Mouse (Mus musculus) liver, adult 2 months (tissue): Measurements from ENCODE around the gene Gm10198. TPM values are rescaled to one million over a fixed set of nuclear protein-coding genes. Genes with fewer than 3 reads are reported as not detected.

Source experiments
- DNase-seq: peaks from one replicate; pipeline ENCODE4 v3.0.0-alpha.2; 2011; ENCODE audit warnings: low read depth, low spot score; ENCODE audit errors: extremely low read depth
- H3K27ac ChIP-seq: fragments of 200-500 bp; replicated peaks from 2 replicates; pipeline ENCODE4 v1.5.1; 2012; ENCODE audit warnings: low read depth, mild to moderate bottlenecking, control low read depth, inconsistent platforms, low read length; ENCODE audit not compliant: insufficient read depth
- H3K27me3 ChIP-seq: fragments of 200-500 bp; 2 replicates; pipeline ENCODE4 v1.6.1; 2012; ENCODE audit warnings: mild to moderate bottlenecking, moderate library complexity, low read length, inconsistent platforms; ENCODE audit not compliant: control insufficient read depth, insufficient read depth
- H3K36me3 ChIP-seq: fragments of 200-500 bp; 2 replicates; pipeline ENCODE4 v1.6.1; 2012; ENCODE audit warnings: low read length, inconsistent platforms; ENCODE audit not compliant: control insufficient read depth, insufficient read depth
- H3K4me1 ChIP-seq: fragments of 200-500 bp; 2 replicates; pipeline ENCODE4 v1.6.1; 2011; ENCODE audit warnings: low read length; ENCODE audit not compliant: control insufficient read depth, insufficient read depth
- H3K4me3 ChIP-seq: fragments of 200-500 bp; 2 replicates; pipeline ENCODE4 v1.5.1; 2011; ENCODE audit warnings: low read depth, mild to moderate bottlenecking, control low read depth, low read length, moderate library complexity; ENCODE audit not compliant: insufficient read depth
- H3K79me2 ChIP-seq: fragments of 200-500 bp; 2 replicates; pipeline ENCODE4 v1.6.1; 2012; ENCODE audit warnings: inconsistent platforms, mild to moderate bottlenecking, low read length, moderate library complexity; ENCODE audit not compliant: control insufficient read depth, insufficient read depth
- H3K9ac ChIP-seq: fragments of 200-500 bp; 2 replicates; pipeline ENCODE4 v1.6.1; 2012; ENCODE audit warnings: low read depth, mild to moderate bottlenecking, control low read depth, inconsistent platforms, low read length
- CTCF ChIP-seq: fragments of 200-500 bp; IDR thresholded peaks from 2 replicates; pipeline ENCODE4 v1.5.1; 2011; ENCODE audit warnings: low read depth, low read length, control low read depth
- POLR2A ChIP-seq: fragments of 200-500 bp; IDR thresholded peaks from 2 replicates; pipeline ENCODE4 v1.6.1; 2011; ENCODE audit warnings: low read length, control low read depth; ENCODE audit not compliant: insufficient read depth; ENCODE audit errors: extremely low read depth
- WGBS: fragments of 180-500 bp; shearing (Covaris S2); methylation state at CpG from one replicate; pipeline ENCODE4 v1.1.7; 2018; 5-methylcytosine and 5-hydroxymethylcytosine counted together
- polyA plus RNA-seq: library from polyadenylated mRNA; depleted of rRNA; stranded (reverse); fragments of >200 nt; gene quantifications from 2 replicates; pipeline ENCODE4 v1.2.3, GENCODE M21; 2012; rRNA removed
- total RNA-seq: library from RNA; depleted of rRNA; stranded (reverse); fragments of >200 nt; gene quantifications from 2 replicates; pipeline ENCODE4 v1.2.3, GENCODE M21; 2014; rRNA removed

Gm10198 gene
- not detected in 2 replicates for total RNA-seq
- polyA plus RNA-seq: not detected in 2 replicates

- TF ChIP-seq CTCF: no peak
- no peak for TF ChIP-seq POLR2A
- Histone ChIP-seq H3K4me1 (no peaks in the 10 kb centered on the region), H3K27ac (no peak within 1 kb of the TSS), H3K27me3 (no peaks in the 10 kb centered on the region), H3K9ac (no peak within 1 kb of the TSS), H3K36me3 (no peaks in the 10 kb centered on the region), H3K4me3 (no peak within 1 kb of the TSS), H3K79me2 (no peaks in the 10 kb centered on the region)
- DNase-seq: no peak
Observed at GRCm38 (mm10) chr13:111592485-111592884, at the start of gene Gm10198. TSS of gene Gm10198 (plus strand) at chr13:111592785.

- Histone ChIP-seq H3K79me2 (no peaks in the 10 kb centered on the region), H3K27ac (no peak overlapping the region), H3K4me1 (no peaks in the 10 kb centered on the region), H3K27me3 (no peaks in the 10 kb centered on the region), H3K36me3 (no peaks in the 10 kb centered on the region), H3K9ac (no peak overlapping the region), H3K4me3 (no peak overlapping the region)
- TF ChIP-seq CTCF: no peak
- no peak for TF ChIP-seq POLR2A
- WGBS: 90% methylated on average over 5 of the region's 5 CpGs
- no peak for DNase-seq
Observed at GRCm38 (mm10) chr13:111545286-111545685, 47.3 kb upstream of the Gm10198 start.

- H3K27me3 ChIP-seq: no peaks in the 10 kb centered on the region
- no peak overlapping the region for H3K9ac ChIP-seq
- 77% methylated on average over 7 of the region's 7 CpGs for WGBS
- no peak for TF ChIP-seq POLR2A
- no peak for TF ChIP-seq CTCF
- no peaks in the 10 kb centered on the region for H3K36me3 ChIP-seq
- DNase-seq: no peak
- no peaks in the 10 kb centered on the region for H3K79me2 ChIP-seq
- no peaks in the 10 kb centered on the region for H3K4me1 ChIP-seq
- H3K27ac ChIP-seq: no peak overlapping the region
- H3K4me3 ChIP-seq: no peak overlapping the region
Observed at GRCm38 (mm10) chr13:111552769-111553168, 39.8 kb upstream of the Gm10198 start.

GRCm38 (mm10) chr13:111553182-111553581 is 39.4 kb upstream of the Gm10198 start:
- no peak for DNase-seq
- TF ChIP-seq POLR2A: no peak
- TF ChIP-seq CTCF: no peak
- Histone ChIP-seq H3K4me1 (no peaks in the 10 kb centered on the region), H3K9ac (no peak overlapping the region), H3K79me2 (no peaks in the 10 kb centered on the region), H3K4me3 (no peak overlapping the region), H3K27me3 (no peaks in the 10 kb centered on the region), H3K27ac (no peak overlapping the region), H3K36me3 (no peaks in the 10 kb centered on the region)
- WGBS: 93% methylated on average over 7 of the region's 7 CpGs

GRCm38 (mm10) chr13:111553941-111554340 is 38.6 kb upstream of the Gm10198 start:
- WGBS: 83% methylated on average over 8 of the region's 8 CpGs
- no peaks in the 10 kb centered on the region for H3K36me3 ChIP-seq
- no peaks in the 10 kb centered on the region for H3K4me1 ChIP-seq
- H3K27me3 ChIP-seq: no peaks in the 10 kb centered on the region
- no peak overlapping the region for H3K9ac ChIP-seq
- no peaks in the 10 kb centered on the region for H3K79me2 ChIP-seq
- DNase-seq: no peak
- no peak overlapping the region for H3K4me3 ChIP-seq
- TF ChIP-seq POLR2A: no peak
- TF ChIP-seq CTCF: no peak
- no peak overlapping the region for H3K27ac ChIP-seq

GRCm38 (mm10) chr13:111555333-111555732 is 37.3 kb upstream of the Gm10198 start:
- no peak overlapping the region for H3K4me3 ChIP-seq
- TF ChIP-seq POLR2A (no peak), CTCF (no peak)
- WGBS: 18% methylated on average over 8 of the region's 8 CpGs
- no peak overlapping the region for H3K9ac ChIP-seq
- no peak overlapping the region for H3K27ac ChIP-seq
- no peaks in the 10 kb centered on the region for H3K36me3 ChIP-seq
- H3K4me1 ChIP-seq: no peaks in the 10 kb centered on the region
- DNase-seq: no peak
- no peaks in the 10 kb centered on the region for H3K27me3 ChIP-seq
- H3K79me2 ChIP-seq: no peaks in the 10 kb centered on the region
